Mouse (Mus musculus): ENCODE measurements around the gene 4933427I04Rik. TPM values are rescaled to one million over a fixed set of nuclear protein-coding genes. Genes with fewer than 3 reads are reported as not detected.

4933427I04Rik gene
- polyA plus RNA-seq, 1 experiment from 2014 or later: not detected

Other genes with a start within 250 kb of the 4933427I04Rik start
- gene Macf1, start 175.3 kb upstream of the 4933427I04Rik start, polyA plus RNA-seq (2015; fragmentation: Nextera tagmentation; extraction: Ambion mirVana): 8.1 and 8.3 TPM in 2 replicates
- 135 and 139 TPM in 2 replicates for gene Ndufs5, start 141.5 kb upstream of the 4933427I04Rik start, polyA plus RNA-seq (2015; fragmentation: Nextera tagmentation; extraction: Ambion mirVana)
- 17.4 and 19.4 TPM in 2 replicates for gene Akirin1, start 109.3 kb upstream of the 4933427I04Rik start, polyA plus RNA-seq (2015; fragmentation: Nextera tagmentation; extraction: Ambion mirVana)
- 0.07 TPM in 1 of 2 replicates, not detected in the other for gene Rhbdl2, start 71.8 kb upstream of the 4933427I04Rik start, polyA plus RNA-seq (2015; fragmentation: Nextera tagmentation; extraction: Ambion mirVana)
- 41.6 and 47.0 TPM in 2 replicates for gene Mycbp, start 45.2 kb downstream of the 4933427I04Rik start, polyA plus RNA-seq (2015; fragmentation: Nextera tagmentation; extraction: Ambion mirVana)
- gene Rragc, start 57.8 kb downstream of the 4933427I04Rik start, polyA plus RNA-seq (2015; fragmentation: Nextera tagmentation; extraction: Ambion mirVana): 19.0 and 19.4 TPM in 2 replicates
- not detected in 2 replicates for gene 4930535I16Rik, start 58.3 kb downstream of the 4933427I04Rik start, polyA plus RNA-seq (2015; fragmentation: Nextera tagmentation; extraction: Ambion mirVana)